Mouse (Mus musculus) layer of hippocampus, postnatal 10 days (tissue): ENCODE measurements around the gene Hyal3. TPM values are rescaled to one million over a fixed set of nuclear protein-coding genes. Genes with fewer than 3 reads are reported as not detected.

ENCODE experiments used
- DNase-seq, 2 experiments: peaks; one replicate each; pipeline ENCODE4 v3.0.0; 2021; ENCODE audit warnings: low spot score in 2 of 2
- total RNA-seq, 2 experiments: library from RNA; stranded (reverse); gene quantifications; 2 replicates each; pipeline ENCODE4 v1.2.3; 2021

The Hyal3 gene
- total RNA-seq, 2 experiments from 2014 or later, result 1.2 to 1.7 TPM

GRCm38 (mm10) chr9:107633091-107633660 is 52.6 kb downstream of the Hyal3 start:
- peak; percentile 67 to 81 for DNase-seq

DNA sequence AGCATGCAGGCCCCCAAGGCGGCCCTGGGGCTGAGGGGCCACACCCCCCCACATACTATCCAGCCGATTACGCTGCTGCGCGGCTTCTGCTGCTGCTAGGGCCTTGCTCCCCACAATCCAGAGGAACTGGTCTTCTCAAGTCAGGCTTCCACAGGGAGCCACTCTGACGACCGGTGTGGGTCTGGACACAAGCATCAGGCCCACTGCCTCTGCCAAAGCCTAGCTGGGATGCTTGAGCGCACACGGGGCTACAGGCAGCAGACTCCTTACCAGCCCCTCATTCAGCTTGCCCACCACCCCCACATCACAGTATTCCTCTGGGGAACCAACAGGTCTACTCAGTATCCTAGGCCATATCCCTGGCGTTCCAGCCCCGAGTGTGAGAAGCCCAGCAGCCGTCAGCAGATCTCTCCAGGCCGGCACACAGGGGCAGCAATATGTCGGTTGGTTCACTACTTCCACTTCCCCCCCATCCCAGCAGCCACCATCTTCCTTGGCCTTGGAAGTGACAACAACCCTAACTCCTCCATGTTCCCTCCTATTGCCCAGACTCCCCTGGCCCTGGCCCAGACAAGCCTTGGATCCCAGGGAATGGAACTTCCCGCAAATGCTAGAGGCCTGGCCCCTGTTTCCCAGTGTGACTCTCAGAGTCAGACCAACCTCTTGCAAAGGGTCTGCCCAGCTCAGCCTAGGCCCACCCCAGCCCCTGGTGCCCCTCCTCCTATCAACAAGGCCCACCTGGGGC is 53.2 kb downstream of the Hyal3 start:
- peak; percentile 53 to 58 for DNase-seq

- no peak for DNase-seq
Observed at GRCm38 (mm10) chr9:107634406-107635278, 54.0 kb downstream of the Hyal3 start.

- peak; percentile 90 to 93 for DNase-seq
Observed at GRCm38 (mm10) chr9:107635279-107636028, 54.8 kb downstream of the Hyal3 start, which contains the start of gene Gnai2. Gnai2 (minus strand) TSS chr9:107635367.

Other genes starting within 250 kb of the Hyal3 start
- 10 to 100 TPM; 14.6 to 19.9 TPM for gene Hemk1, start 242.5 kb upstream of the Hyal3 start, total RNA-seq
- 1 to 10 TPM; 2.5 to 3.2 TPM for gene 6430571L13Rik, start 240.2 kb upstream of the Hyal3 start, total RNA-seq
- 10 to 100 TPM; 21.4 to 27.2 TPM for gene Cacna2d2, start 181.2 kb upstream of the Hyal3 start, total RNA-seq
- gene Tmem115, start 46.9 kb upstream of the Hyal3 start, total RNA-seq, result 10 to 100 TPM; 33.2 to 33.3 TPM
- gene Cyb561d2, start 38.6 kb upstream of the Hyal3 start, total RNA-seq, result 10 to 100 TPM; 17.7 to 19.5 TPM
- gene Nprl2, start 38.6 kb upstream of the Hyal3 start, total RNA-seq, result 10 to 100 TPM; 31.1 to 33.1 TPM
- 1 to 10 TPM; 3.4 to 4.1 TPM for gene Zmynd10, start 33.5 kb upstream of the Hyal3 start, total RNA-seq
- 10 to 100 TPM; 18.3 to 18.6 TPM for gene Rassf1, start 29.3 kb upstream of the Hyal3 start, total RNA-seq
- gene Tusc2, start 17.6 kb upstream of the Hyal3 start, total RNA-seq, result 10 to 100 TPM; 58.3 to 66.6 TPM
- 10 to 100 TPM; 19.8 to 21.0 TPM for gene Hyal2, start 12.9 kb upstream of the Hyal3 start, total RNA-seq
- 1 to 10 TPM; 3.7 to 4.2 TPM for gene Hyal1, start 3.9 kb upstream of the Hyal3 start, total RNA-seq
- gene Naa80, start 1.9 kb upstream of the Hyal3 start, total RNA-seq, result 10 to 100 TPM; 10.7 to 11.9 TPM
- 10 to 100 TPM; 13.2 to 14.1 TPM for gene Ifrd2, start 6.8 kb downstream of the Hyal3 start, total RNA-seq
- gene Sema3b, start 28.4 kb downstream of the Hyal3 start, total RNA-seq, result 1 to 10 TPM; 3.5 to 3.7 TPM
- 100 to 1,000 TPM; 254 to 263 TPM for gene Gnai2, start 54.5 kb downstream of the Hyal3 start, total RNA-seq
- gene Slc38a3, start 88.7 kb downstream of the Hyal3 start, total RNA-seq, result 100 to 1,000 TPM in 1 of 2 experiments, 10 to 100 TPM in 1; 96.5 to 109 TPM
- 1 to 10 TPM in 1 of 2 experiments, under 1 TPM in 1; 0.71 to 1.1 TPM for gene Gnat1, start 98.9 kb downstream of the Hyal3 start, total RNA-seq
- 1 to 10 TPM; 6.7 to 9.1 TPM for gene Sema3f, start 129.7 kb downstream of the Hyal3 start, total RNA-seq
- gene Rbm5, start 190.2 kb downstream of the Hyal3 start, total RNA-seq, result 100 to 1,000 TPM; 159 to 181 TPM